Mouse (Mus musculus) natural killer cell, adult 2 months (primary cell): ENCODE results near the gene Hes3.
A peak's percentile ranks its signal among the peaks of the same experiment; 100 is the strongest.

ENCODE experiments used
- DNase-seq, 2 experiments: peaks; one replicate each; pipeline ENCODE4 v3.0.0; 2022; ENCODE audit warnings: low spot score in 2 of 2

Gene Hes3

GRCm38 (mm10) chr4:152305991-152306390 is 14.5 kb upstream of the Hes3 start:
- no peak for DNase-seq

- DNase-seq = no peak
Measured at GRCm38 (mm10) chr4:152304685-152305084, 13.2 kb upstream of the Hes3 start.

GRCm38 (mm10) chr4:152303172-152303571 is 11.7 kb upstream of the Hes3 start:
- no peak for DNase-seq

GRCm38 (mm10) chr4:152302012-152302411 is 10.6 kb upstream of the Hes3 start:
- no peak for DNase-seq

GRCm38 (mm10) chr4:152300375-152300774 is 8.9 kb upstream of the Hes3 start:
- DNase-seq = no peak

- no peak for DNase-seq
Measured at GRCm38 (mm10) chr4:152298836-152299235, 7.4 kb upstream of the Hes3 start.

GRCm38 (mm10) chr4:152296874-152297861 is 5.7 kb upstream of the Hes3 start, which contains the start of gene Icmt:
Gene Icmt, plus strand, starts transcription at chr4:152297227.
- DNase-seq = peak; percentile 99 to 100

- DNase-seq = no peak
Measured at GRCm38 (mm10) chr4:152296371-152296770, 4.9 kb upstream of the Hes3 start.

GRCm38 (mm10) chr4:152295916-152296315 is 4.5 kb upstream of the Hes3 start:
- DNase-seq = no peak

- DNase-seq = no peak
Measured at GRCm38 (mm10) chr4:152294188-152294929, 2.9 kb upstream of the Hes3 start.

GRCm38 (mm10) chr4:152292102-152292765 is 772 bp upstream of the Hes3 start:
- no peak for DNase-seq

GRCm38 (mm10) chr4:152290991-152291390 is 471 bp downstream of the Hes3 start:
- DNase-seq = no peak

GRCm38 (mm10) chr4:152290385-152290784 is 1.1 kb downstream of the Hes3 start:
- DNase-seq = no peak

- no peak for DNase-seq
Measured at GRCm38 (mm10) chr4:152288398-152288945, 3.0 kb downstream of the Hes3 start.

- DNase-seq = no peak
Measured at GRCm38 (mm10) chr4:152287317-152288120, 3.9 kb downstream of the Hes3 start.

- peak in 1 of 2 experiments; percentile 35 for DNase-seq
Measured at GRCm38 (mm10) chr4:152286887-152287286, 4.6 kb downstream of the Hes3 start.

GRCm38 (mm10) chr4:152286183-152286582 is 5.3 kb downstream of the Hes3 start:
- DNase-seq = no peak

- peak; percentile 31 to 50 for DNase-seq
Measured at GRCm38 (mm10) chr4:152285505-152285904, 6.0 kb downstream of the Hes3 start.

- peak; percentile 79 to 86 for DNase-seq
Measured at GRCm38 (mm10) chr4:152283186-152283950, 8.1 kb downstream of the Hes3 start.

GRCm38 (mm10) chr4:152282721-152283120 is 8.7 kb downstream of the Hes3 start:
- no peak for DNase-seq
